Mouse (Mus musculus) myocyte (in vitro differentiated cells): Measurements from ENCODE around the gene Setd5.

Experiments used
- CEBPB ChIP-seq: IDR thresholded peaks from 2 replicates; pipeline ENCODE4 v1.6.1; 2011; ENCODE audit warnings: mild to moderate bottlenecking, moderate library complexity; ENCODE audit not compliant: poor library complexity, insufficient read depth, severe bottlenecking
- POLR2A ChIP-seq: IDR thresholded peaks from one replicate; pipeline ENCODE4 v1.6.1; 2011; ENCODE audit warnings: low read depth, mild to moderate bottlenecking, control low read depth, moderate library complexity; ENCODE audit not compliant: insufficient read length
- POLR2AphosphoS2 ChIP-seq: IDR thresholded peaks from one replicate; pipeline ENCODE4 v1.6.1; 2011; ENCODE audit warnings: low read depth, control low read depth; ENCODE audit not compliant: insufficient read length
- USF1 ChIP-seq: IDR thresholded peaks from one replicate; pipeline ENCODE4 v1.6.1; 2011; ENCODE audit warnings: low read depth, mild to moderate bottlenecking, control low read depth, moderate library complexity

- TF ChIP-seq POLR2AphosphoS2 (no peak), POLR2A (no peak), USF1 (no peak), CEBPB (no peak)
Observed at GRCm38 (mm10) chr6:113075261-113075660, 1.9 kb upstream of the Setd5 start.
